Comparison of ENCODE assay signal across 12 mouse cellular contexts in genomic region chr3:126751377-126752098, GRCm38 (mm10).
DNase-seq lines count a peak whose midpoint lies in the region; ATAC-seq lines count a peak whose summit lies in the region.
"Had no signal": no experiment of that assay in that cellular context is flagged by ENCODE, and none has a peak within 500 bp of the region (broad histone marks: within the 10 kb centered on the region; RNA-seq: fewer than 3 reads in every experiment).

No protein-coding gene starts in this region.

- peak; percentile 43 to 46 for DNase-seq in B cell, adult 2 months
- DNase-seq in R1 (ENCODE audit: low read depth, low spot score): peak; percentile 8
- no peak for DNase-seq in adrenal gland, postnatal 36 days
- no peak for DNase-seq in ovary, postnatal 14 days (ENCODE audit: low spot score)
- DNase-seq: adrenal gland, postnatal 14 days; cerebellum, postnatal 10 days; gastrocnemius, postnatal 36 days; lung, embryonic 14.5 days had no signal

- peak; percentile 92 to 95 for ATAC-seq in hematopoietic stem cell, adult 5-6 weeks (replicated peaks in 1 of 2; ENCODE audit: insufficient read depth in 1 of 2, low FRiP score in 2 of 2, low TSS enrichment in 1 of 2, low read depth in 1 of 2, poor library complexity in 2 of 2, severe bottlenecking in 2 of 2)
- ATAC-seq in monocyte, adult 5-6 weeks (replicated peaks; ENCODE audit: insufficient number of reproducible peaks, low FRiP score, low TSS enrichment, poor library complexity, severe bottlenecking): peak; percentile 42; the same call in 1 of the 2 replicates
- no peak for ATAC-seq in megakaryocyte-erythroid progenitor cell, adult 5-6 weeks (replicated peaks; ENCODE audit: low FRiP score, low TSS enrichment, poor library complexity, severe bottlenecking)
- ATAC-seq: liver, embryonic 12.5 days had no signal

Comparison
In these comparisons a context has a peak if more than half of its experiments do, and no peak if none do; other contexts are left out.
1. DNase-seq: peak in B cell, adult 2 months (2 of 2) and R1 (single experiment); none in adrenal gland, postnatal 36 days (0 of 2) and ovary, postnatal 14 days (single experiment).